Mouse (Mus musculus): Measurements from ENCODE around the gene Ei24. TPM values are rescaled to one million over a fixed set of nuclear protein-coding genes. Genes with fewer than 3 reads are reported as not detected.

The Ei24 gene
- polyA plus RNA-seq, 1 experiment, result 56.4 TPM

- Histone ChIP-seq H3K4me3 (replicated peaks; ENCODE audit: extremely low read depth, low read depth, low read length) (no peak overlapping the region), H3K4me1 (ENCODE audit: control insufficient read depth, insufficient read depth, low read length) (no peaks in the 10 kb centered on the region)
- TF ChIP-seq CTCF (IDR thresholded peaks at IDR 0.05; ENCODE audit: insufficient read depth, low read length) (no peak), POLR2A (IDR thresholded peaks at IDR 0.05; ENCODE audit: borderline replicate concordance, extremely low read depth, low read depth, low read length) (no peak)
- DNase-seq, result no peak
- 42% methylated on average over 9 of the region's 9 CpGs for WGBS
These were observed 23.9 kb upstream of the Ei24 start for GRCm38 (mm10) chr9:36820969-36821643.

- 46% methylated on average over 4 of the region's 4 CpGs for WGBS
- no peak for DNase-seq
- Histone ChIP-seq H3K4me1 (ENCODE audit: control insufficient read depth, insufficient read depth, low read length) (no peaks in the 10 kb centered on the region), H3K4me3 (replicated peaks; ENCODE audit: extremely low read depth, low read depth, low read length) (no peak overlapping the region)
- no peak for TF ChIP-seq CTCF (IDR thresholded peaks at IDR 0.05; ENCODE audit: insufficient read depth, low read length)
- no peak for TF ChIP-seq POLR2A (IDR thresholded peaks at IDR 0.05; ENCODE audit: borderline replicate concordance, extremely low read depth, low read depth, low read length)
These were observed 21.7 kb upstream of the Ei24 start for GRCm38 (mm10) chr9:36818905-36819304.

- no peak overlapping the region for H3K4me3 ChIP-seq (replicated peaks; ENCODE audit: extremely low read depth, low read depth, low read length)
- DNase-seq, result no peak
- H3K4me1 ChIP-seq (ENCODE audit: control insufficient read depth, insufficient read depth, low read length), result no peaks in the 10 kb centered on the region
- WGBS, result 58% methylated on average over 3 of the region's 3 CpGs
- TF ChIP-seq POLR2A (IDR thresholded peaks at IDR 0.05; ENCODE audit: borderline replicate concordance, extremely low read depth, low read depth, low read length), result no peak
- no peak for TF ChIP-seq CTCF (IDR thresholded peaks at IDR 0.05; ENCODE audit: insufficient read depth, low read length)
These were observed 17.3 kb upstream of the Ei24 start for GRCm38 (mm10) chr9:36814486-36814885.

GRCm38 (mm10) chr9:36808126-36808785, 11.1 kb upstream of the Ei24 start:
- TF ChIP-seq POLR2A (IDR thresholded peaks at IDR 0.05; ENCODE audit: borderline replicate concordance, extremely low read depth, low read depth, low read length), result no peak
- no peak for TF ChIP-seq CTCF (IDR thresholded peaks at IDR 0.05; ENCODE audit: insufficient read depth, low read length)

GRCm38 (mm10) chr9:36805256-36805975, 8.2 kb upstream of the Ei24 start:
- no peak for TF ChIP-seq CTCF (IDR thresholded peaks at IDR 0.05; ENCODE audit: insufficient read depth, low read length)
- no peak for TF ChIP-seq POLR2A (IDR thresholded peaks at IDR 0.05; ENCODE audit: borderline replicate concordance, extremely low read depth, low read depth, low read length)
- DNase-seq, result no peak
- Histone ChIP-seq H3K4me3 (replicated peaks; ENCODE audit: extremely low read depth, low read depth, low read length) (no peak overlapping the region), H3K4me1 (ENCODE audit: control insufficient read depth, insufficient read depth, low read length) (no peaks in the 10 kb centered on the region)
- WGBS, result 90% methylated on average over 3 of the region's 3 CpGs

More at GRCm38 (mm10) chr9:36808126-36808785, 11.1 kb upstream of the Ei24 start:
- Histone ChIP-seq H3K4me1 (ENCODE audit: control insufficient read depth, insufficient read depth, low read length) (no peaks in the 10 kb centered on the region), H3K4me3 (replicated peaks; ENCODE audit: extremely low read depth, low read depth, low read length) (no peak overlapping the region)
- 62% methylated on average over 5 of the region's 5 CpGs for WGBS
- DNase-seq, result no peak

- TF ChIP-seq CTCF (IDR thresholded peaks at IDR 0.05; ENCODE audit: insufficient read depth, low read length) (no peak), POLR2A (IDR thresholded peaks at IDR 0.05; ENCODE audit: borderline replicate concordance, extremely low read depth, low read depth, low read length) (no peak)
- 68% methylated on average over 3 of the region's 3 CpGs for WGBS
- no peak overlapping the region for H3K4me3 ChIP-seq (replicated peaks; ENCODE audit: extremely low read depth, low read depth, low read length)
- no peaks in the 10 kb centered on the region for H3K4me1 ChIP-seq (ENCODE audit: control insufficient read depth, insufficient read depth, low read length)
- no peak for DNase-seq
These were observed 6.7 kb upstream of the Ei24 start for GRCm38 (mm10) chr9:36803926-36804325.

- H3K4me1 ChIP-seq (ENCODE audit: control insufficient read depth, insufficient read depth, low read length), result no peaks in the 10 kb centered on the region
- DNase-seq, result no peak
- no peak for TF ChIP-seq CTCF (IDR thresholded peaks at IDR 0.05; ENCODE audit: insufficient read depth, low read length)
- no peak for TF ChIP-seq POLR2A (IDR thresholded peaks at IDR 0.05; ENCODE audit: borderline replicate concordance, extremely low read depth, low read depth, low read length)
- no peak overlapping the region for H3K4me3 ChIP-seq (replicated peaks; ENCODE audit: extremely low read depth, low read depth, low read length)
- 70% methylated on average over 6 of the region's 6 CpGs for WGBS
These were observed 6.2 kb upstream of the Ei24 start for GRCm38 (mm10) chr9:36803386-36803785.

- Histone ChIP-seq H3K4me1 (ENCODE audit: control insufficient read depth, insufficient read depth, low read length) (no peaks in the 10 kb centered on the region), H3K4me3 (replicated peaks; ENCODE audit: extremely low read depth, low read depth, low read length) (no peak overlapping the region)
- no peak for TF ChIP-seq CTCF (IDR thresholded peaks at IDR 0.05; ENCODE audit: insufficient read depth, low read length)
- no peak for TF ChIP-seq POLR2A (IDR thresholded peaks at IDR 0.05; ENCODE audit: borderline replicate concordance, extremely low read depth, low read depth, low read length)
- WGBS, result 87% methylated on average over 3 of the region's 3 CpGs
- DNase-seq, result no peak
These were observed 5.8 kb upstream of the Ei24 start for GRCm38 (mm10) chr9:36802951-36803350.

- Histone ChIP-seq H3K4me1 (ENCODE audit: control insufficient read depth, insufficient read depth, low read length) (no peaks in the 10 kb centered on the region), H3K4me3 (replicated peaks; ENCODE audit: extremely low read depth, low read depth, low read length) (no peak overlapping the region)
- no peak for TF ChIP-seq CTCF (IDR thresholded peaks at IDR 0.05; ENCODE audit: insufficient read depth, low read length)
- TF ChIP-seq POLR2A (IDR thresholded peaks at IDR 0.05; ENCODE audit: borderline replicate concordance, extremely low read depth, low read depth, low read length), result no peak
- WGBS, result 83% methylated on average over 2 of the region's 2 CpGs
- DNase-seq, result no peak
These were observed 4.8 kb upstream of the Ei24 start for GRCm38 (mm10) chr9:36801961-36802360.

Measured in lung, adult 2 months (tissue).